Mouse (Mus musculus): ENCODE results near the gene Fto. TPM values are rescaled to one million over a fixed set of nuclear protein-coding genes. Genes with fewer than 3 reads are reported as not detected.

Gene Fto
- total and polyA plus RNA-seq, 3 experiments: 8.4 to 43.2 (median 15.7) TPM

GRCm38 (mm10) chr8:91312342-91312741 lies 983 bp upstream of the Fto start:
- in situ Hi-C loops (cut with MboI; ENCODE audit: low pct_ligation_motif_present, low pct_unique_long_range_greater_than_20kb, low sequenced_read_pairs): no loop called here
- no peak for DNase-seq (ENCODE audit: extremely low read depth)
- H3K9ac ChIP-seq (ENCODE audit: insufficient read depth, low read depth): peak overlapping the region; percentile 56; the same call in 1 of the 2 replicates
- H3K9me3 ChIP-seq (replicated peaks; ENCODE audit: low read length): no peaks in the 10 kb centered on the region
- peak overlapping the region; percentile 74 to 79 (median 76) for H3K4me3 ChIP-seq (replicated peaks in 1 of 3; ENCODE audit: low read depth in 2 of 3, low read length in 2 of 3, poor library complexity in 1 of 3)
- no peaks in the 10 kb centered on the region for H3K27me3 ChIP-seq (replicated peaks)
- H3K4me1 ChIP-seq (ENCODE audit: control insufficient read depth in 1 of 2, insufficient read depth in 2 of 2): peaks cover 0 to 27% of the 10 kb centered on the region in 2 experiments; a peak in 2 of 4 replicates
- peak overlapping the region; percentile 79 for H3K4me2 ChIP-seq (ENCODE audit: insufficient read depth, low read depth, poor library complexity, severe bottlenecking)
- peaks cover 23% of the 10 kb centered on the region for H3K79me2 ChIP-seq (replicated peaks; ENCODE audit: control insufficient read depth, extremely low read depth, insufficient read depth, poor library complexity, severe bottlenecking)
- H3K27ac ChIP-seq (ENCODE audit: insufficient read depth, low read depth): no peak overlapping the region
- H3K36me3 ChIP-seq (replicated peaks in 1 of 2; ENCODE audit: control insufficient read depth in 1 of 2, insufficient read depth in 1 of 2, low read length in 1 of 2): peaks cover 0 to 19% of the 10 kb centered on the region in 2 experiments
- TF ChIP-seq ZC3H11A (IDR thresholded peaks at IDR 0.05; ENCODE audit: low read depth, low read length): no peak
- TF ChIP-seq MXI1 (IDR thresholded peaks at IDR 0.05; ENCODE audit: low read depth, low read length): no peak
- TF ChIP-seq USF2 (conservative IDR thresholded peaks at IDR 0.05; ENCODE audit: low read depth, low read length): no peak
- TF ChIP-seq HCFC1 (IDR thresholded peaks at IDR 0.05; ENCODE audit: low read depth, low read length): no peak
- TF ChIP-seq SIN3A (IDR thresholded peaks at IDR 0.05; ENCODE audit: low read length): no peak
- no peak for TF ChIP-seq MAX (IDR thresholded peaks at IDR 0.05; ENCODE audit: low read length)
- no peak for TF ChIP-seq RAD21 (IDR thresholded peaks at IDR 0.05; ENCODE audit: low read depth, low read length)
- no peak for TF ChIP-seq USF1 (IDR thresholded peaks at IDR 0.05; ENCODE audit: low read depth, low read length)
- TF ChIP-seq PAX5 (IDR thresholded peaks at IDR 0.05; ENCODE audit: low read length): no peak
- dilution Hi-C loops (cut with MboI; ENCODE audit: extremely low pct_ligation_motif_present, extremely low pct_unique_long_range_greater_than_20kb, low sequenced_read_pairs): no loop called here

GRCm38 (mm10) chr8:91317567-91318227 lies 4.4 kb downstream of the Fto start:
- Histone ChIP-seq H3K79me2 (replicated peaks; ENCODE audit: control insufficient read depth, extremely low read depth, insufficient read depth, poor library complexity, severe bottlenecking) (peaks cover 27% of the 10 kb centered on the region), H3K4me1 (ENCODE audit: control insufficient read depth in 1 of 2, insufficient read depth in 2 of 2) (peaks cover 0 to 27% of the 10 kb centered on the region in 2 experiments; a peak in 2 of 4 replicates), H3K27ac (ENCODE audit: insufficient read depth, low read depth) (no peak overlapping the region), H3K4me2 (ENCODE audit: insufficient read depth, low read depth, poor library complexity, severe bottlenecking) (no peak overlapping the region), H3K27me3 (replicated peaks) (no peaks in the 10 kb centered on the region), H3K36me3 (replicated peaks in 1 of 2; ENCODE audit: control insufficient read depth in 1 of 2, insufficient read depth in 1 of 2, low read length in 1 of 2) (peaks cover 0 to 53% of the 10 kb centered on the region in 2 experiments), H3K9ac (ENCODE audit: insufficient read depth, low read depth) (no peak overlapping the region), H3K4me3 (replicated peaks in 1 of 3; ENCODE audit: low read depth in 2 of 3, low read length in 2 of 3, poor library complexity in 1 of 3) (no peak overlapping the region), H3K9me3 (replicated peaks; ENCODE audit: low read length) (no peaks in the 10 kb centered on the region)
- in situ Hi-C loops (cut with MboI; ENCODE audit: low pct_ligation_motif_present, low pct_unique_long_range_greater_than_20kb, low sequenced_read_pairs): no loop called here
- no peak for TF ChIP-seq USF1 (IDR thresholded peaks at IDR 0.05; ENCODE audit: low read depth, low read length)
- no peak for TF ChIP-seq TCF12 (IDR thresholded peaks at IDR 0.05; ENCODE audit: low read depth, low read length)
- TF ChIP-seq MAFK (IDR thresholded peaks at IDR 0.05; ENCODE audit: insufficient replicate concordance, low read length): peak; percentile 94
- TF ChIP-seq RAD21 (IDR thresholded peaks at IDR 0.05; ENCODE audit: low read depth, low read length): no peak
- TF ChIP-seq SMC3 (IDR thresholded peaks at IDR 0.05; ENCODE audit: low read depth, low read length): no peak
- dilution Hi-C loops (cut with MboI; ENCODE audit: extremely low pct_ligation_motif_present, extremely low pct_unique_long_range_greater_than_20kb, low sequenced_read_pairs): no loop called here
- DNase-seq (ENCODE audit: extremely low read depth): no peak

Data from CH12.LX (cell line).